Mouse (Mus musculus) lung, embryonic 16.5 days (tissue): Measurements from ENCODE around the gene Mfap1a. TPM values are rescaled to one million over a fixed set of nuclear protein-coding genes. Genes with fewer than 3 reads are reported as not detected.
"Not testable (repeated sequence)": the region's sequence is repeated elsewhere in the genome, so short reads cannot be mapped to it uniquely, and the experiment has no call there.

ENCODE experiments used
- ATAC-seq: fragments of 200-750 bp; cut with Nextera tagmentation; 2 replicates; pipeline ENCODE4 v1.8.0; 2017; ENCODE audit warnings: low read depth, mild to moderate bottlenecking, moderate library complexity
- H3K27ac ChIP-seq: fragments of 300-500 bp; sonication (generic); 2 replicates; pipeline ENCODE4 v1.5.1; 2014; ENCODE audit warnings: mild to moderate bottlenecking, control low read depth, low read length
- H3K27me3 ChIP-seq: fragments of 300-500 bp; sonication (generic); 2 replicates; pipeline ENCODE4 v1.6.1; 2014; ENCODE audit warnings: low read depth, low read length, mixed read lengths; ENCODE audit not compliant: control insufficient read depth, insufficient read depth
- H3K36me3 ChIP-seq: fragments of 300-500 bp; sonication (generic); 2 replicates; pipeline ENCODE4 v1.6.1; 2014; ENCODE audit warnings: low read length; ENCODE audit not compliant: control insufficient read depth, insufficient read depth
- H3K4me1 ChIP-seq: fragments of 300-500 bp; sonication (generic); replicated peaks from 2 replicates; pipeline ENCODE4 v1.6.1; 2014; ENCODE audit warnings: low read length, mixed read lengths; ENCODE audit not compliant: control insufficient read depth, insufficient read depth
- H3K4me2 ChIP-seq: fragments of 300-500 bp; sonication (generic); 2 replicates; pipeline ENCODE4 v1.6.1; 2014; ENCODE audit warnings: low read depth, low read length, control low read depth
- H3K4me3 ChIP-seq: fragments of 300-500 bp; sonication (generic); 2 replicates; pipeline ENCODE4 v1.5.1; 2014; ENCODE audit warnings: mild to moderate bottlenecking, low read length, control low read depth
- H3K9ac ChIP-seq: fragments of 300-500 bp; sonication (generic); 2 replicates; pipeline ENCODE4 v1.6.1; 2014; ENCODE audit warnings: low read length, control low read depth
- H3K9me3 ChIP-seq: fragments of 300-500 bp; sonication (generic); 2 replicates; pipeline ENCODE4 v1.6.1; 2016; ENCODE audit warnings: low read length; ENCODE audit not compliant: control insufficient read depth
- WGBS: fragments of 180-500 bp; shearing (Covaris S2); extraction: QIAGEN DNeasy Blood & Tissue Kit; methylation state at CpG from one replicate; pipeline ENCODE4 v1.1.7; 2014; 5-methylcytosine and 5-hydroxymethylcytosine counted together
- polyA plus RNA-seq: library from polyadenylated mRNA; unstranded; fragments of >200 nt; fragmentation: Nextera tagmentation; extraction: Ambion mirVana; gene quantifications from 2 replicates; pipeline ENCODE4 v1.2.1, GENCODE M21; 2015

Mfap1a gene
- polyA plus RNA-seq, 1 experiment from 2014 or later, result 29.4 TPM

DNA sequence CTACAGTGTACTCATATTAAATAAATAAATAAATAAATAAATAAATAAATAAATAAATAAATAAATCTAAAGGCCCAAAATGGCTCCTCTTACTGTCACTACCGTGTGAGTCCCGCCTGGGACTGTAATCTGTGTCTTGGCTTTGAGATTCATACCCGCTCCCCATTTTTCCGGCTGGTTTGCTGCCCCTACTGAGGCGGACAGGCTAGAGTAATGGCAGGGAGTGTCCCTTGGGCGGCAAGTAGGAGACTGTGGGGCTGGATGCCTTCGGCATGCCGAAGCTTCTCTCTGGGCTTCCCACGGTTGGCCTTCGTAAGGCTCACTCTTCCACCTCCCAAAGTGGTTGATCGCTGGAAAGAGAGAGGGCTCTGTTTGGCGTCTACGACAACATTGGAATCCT is 25.5 kb downstream of the Mfap1a start:
- H3K36me3 ChIP-seq, H3K27me3 ChIP-seq, H3K27ac ChIP-seq, H3K4me3 ChIP-seq, H3K9ac ChIP-seq, ATAC-seq, H3K4me1 ChIP-seq, H3K9me3 ChIP-seq, H3K4me2 ChIP-seq: not testable (repeated sequence)
- 80% methylated on average over 13 of the region's 13 CpGs for WGBS

DNA sequence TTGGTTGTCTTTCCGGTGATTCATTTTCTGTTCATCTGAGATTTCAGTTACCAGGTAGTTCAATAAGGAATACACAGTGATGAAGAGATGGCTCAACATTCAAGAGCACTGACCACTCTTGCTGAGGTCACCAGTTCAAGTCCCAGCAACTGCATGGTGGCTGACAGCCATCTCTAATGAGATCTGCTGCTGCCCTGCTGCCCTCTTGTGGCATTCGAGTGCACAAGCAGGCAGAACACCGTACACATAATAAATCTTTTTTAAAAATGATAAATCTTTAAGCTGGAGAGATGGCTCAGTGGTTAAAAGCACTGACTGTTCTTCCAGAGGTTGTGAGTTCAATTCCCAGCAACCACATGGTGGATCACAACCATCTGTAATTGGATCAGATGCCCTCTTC is 26.0 kb downstream of the Mfap1a start:
- Histone ChIP-seq H3K4me1 (no peaks in the 10 kb centered on the region), H3K9ac (no peak overlapping the region), H3K36me3 (no peaks in the 10 kb centered on the region), H3K4me3 (no peak overlapping the region), H3K4me2 (no peak overlapping the region), H3K27ac (no peak overlapping the region), H3K27me3 (no peaks in the 10 kb centered on the region), H3K9me3 (no peaks in the 10 kb centered on the region)
- 53% methylated on average over 3 of the region's 3 CpGs for WGBS
- no peak for ATAC-seq

DNA sequence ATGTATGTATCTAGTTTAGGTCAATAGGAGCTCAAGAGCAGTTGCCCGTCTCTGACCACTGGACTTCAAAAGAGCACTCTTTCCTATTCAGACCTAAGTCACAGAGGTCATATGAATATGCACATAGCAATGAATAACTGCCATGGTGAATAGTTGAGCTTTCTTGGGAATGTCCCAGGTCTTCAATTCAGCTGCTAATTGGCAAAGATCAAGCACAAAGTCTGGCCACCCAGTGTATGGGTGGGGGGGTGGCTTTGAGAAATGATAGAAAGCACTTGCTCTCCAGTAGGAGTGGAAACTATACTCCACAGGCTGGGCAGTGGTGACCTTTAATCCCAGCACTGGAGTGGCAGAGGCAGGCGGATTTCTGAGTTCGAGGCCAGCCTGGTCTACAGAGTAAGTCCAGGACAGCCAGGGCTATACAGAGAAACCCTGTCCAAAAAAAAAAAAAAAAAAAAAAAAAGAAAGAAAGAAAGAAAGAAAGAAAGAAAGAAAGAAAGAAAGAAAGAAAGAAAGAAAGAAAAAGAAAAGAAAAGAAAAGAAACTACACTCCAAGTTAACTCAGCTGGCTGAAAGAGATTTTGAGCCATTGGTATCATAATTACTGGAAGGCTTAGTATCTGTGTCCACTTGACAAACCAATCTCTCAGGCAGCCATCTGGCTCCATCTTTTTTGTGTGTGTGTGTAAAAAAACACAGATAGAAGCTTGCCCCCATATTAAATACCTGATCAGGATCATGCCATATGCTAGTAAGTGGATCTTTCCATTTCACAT is 28.8 kb downstream of the Mfap1a start:
- Histone ChIP-seq H3K27ac (no peak overlapping the region), H3K27me3 (no peaks in the 10 kb centered on the region), H3K4me1 (no peaks in the 10 kb centered on the region), H3K4me2 (no peak overlapping the region), H3K9ac (no peak overlapping the region), H3K4me3 (no peak overlapping the region), H3K9me3 (no peaks in the 10 kb centered on the region), H3K36me3 (no peaks in the 10 kb centered on the region)
- no peak for ATAC-seq
- WGBS, result 85% methylated on average over 3 of the region's 3 CpGs

DNA sequence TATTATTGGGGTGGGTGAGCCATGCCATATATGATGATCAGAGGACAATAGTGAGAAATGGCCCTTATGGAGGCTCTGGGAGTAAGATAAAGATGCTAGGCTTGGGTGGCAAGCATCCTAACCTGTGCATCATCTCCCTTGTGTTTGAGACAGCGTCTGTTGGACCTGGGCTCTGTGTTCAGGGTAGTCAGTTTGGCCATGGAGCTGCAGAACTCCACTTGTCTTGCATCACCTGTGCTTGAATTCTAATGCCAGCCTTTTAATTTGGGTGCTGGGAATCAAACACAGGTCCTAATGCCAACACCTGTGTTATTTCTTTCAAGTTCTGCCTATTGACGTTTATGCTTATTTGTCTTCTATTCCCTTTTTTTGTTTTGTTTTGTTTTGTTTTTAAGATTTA is 31.2 kb downstream of the Mfap1a start:
- 95% methylated on average over 2 of the region's 2 CpGs for WGBS
- H3K4me3 ChIP-seq, H3K9me3 ChIP-seq, H3K27me3 ChIP-seq, H3K9ac ChIP-seq, H3K36me3 ChIP-seq, H3K4me2 ChIP-seq, H3K27ac ChIP-seq, H3K4me1 ChIP-seq, ATAC-seq: not testable (repeated sequence)

DNA sequence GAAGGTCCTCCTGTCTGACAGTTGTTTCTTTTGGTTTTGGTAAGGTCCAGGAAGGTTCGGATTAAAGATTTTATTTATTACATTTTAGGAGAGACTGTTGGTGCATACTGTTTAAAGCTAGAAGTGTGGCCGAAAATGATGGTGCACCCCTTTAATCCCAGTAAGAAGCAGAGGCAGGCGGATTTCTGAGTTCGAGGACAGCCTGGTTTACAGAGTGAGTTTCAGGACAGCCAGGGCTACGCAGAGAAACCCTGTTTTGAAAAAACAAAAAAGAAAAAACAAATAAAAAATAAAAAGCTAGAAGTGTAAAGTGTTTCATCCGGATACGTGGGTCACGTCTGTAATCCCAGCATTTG is 32.3 kb downstream of the Mfap1a start:
- Histone ChIP-seq H3K9me3 (no peaks in the 10 kb centered on the region), H3K27me3 (no peaks in the 10 kb centered on the region), H3K4me3 (peak overlapping the region; percentile 69), H3K4me1 (no peaks in the 10 kb centered on the region), H3K9ac (peak overlapping the region; percentile 76), H3K4me2 (peak overlapping the region; percentile 70), H3K36me3 (no peaks in the 10 kb centered on the region), H3K27ac (peak overlapping the region; percentile 61)
- no peak; the same call in 1 of the 2 replicates for ATAC-seq
- 28% methylated on average over 8 of the region's 8 CpGs for WGBS

DNA sequence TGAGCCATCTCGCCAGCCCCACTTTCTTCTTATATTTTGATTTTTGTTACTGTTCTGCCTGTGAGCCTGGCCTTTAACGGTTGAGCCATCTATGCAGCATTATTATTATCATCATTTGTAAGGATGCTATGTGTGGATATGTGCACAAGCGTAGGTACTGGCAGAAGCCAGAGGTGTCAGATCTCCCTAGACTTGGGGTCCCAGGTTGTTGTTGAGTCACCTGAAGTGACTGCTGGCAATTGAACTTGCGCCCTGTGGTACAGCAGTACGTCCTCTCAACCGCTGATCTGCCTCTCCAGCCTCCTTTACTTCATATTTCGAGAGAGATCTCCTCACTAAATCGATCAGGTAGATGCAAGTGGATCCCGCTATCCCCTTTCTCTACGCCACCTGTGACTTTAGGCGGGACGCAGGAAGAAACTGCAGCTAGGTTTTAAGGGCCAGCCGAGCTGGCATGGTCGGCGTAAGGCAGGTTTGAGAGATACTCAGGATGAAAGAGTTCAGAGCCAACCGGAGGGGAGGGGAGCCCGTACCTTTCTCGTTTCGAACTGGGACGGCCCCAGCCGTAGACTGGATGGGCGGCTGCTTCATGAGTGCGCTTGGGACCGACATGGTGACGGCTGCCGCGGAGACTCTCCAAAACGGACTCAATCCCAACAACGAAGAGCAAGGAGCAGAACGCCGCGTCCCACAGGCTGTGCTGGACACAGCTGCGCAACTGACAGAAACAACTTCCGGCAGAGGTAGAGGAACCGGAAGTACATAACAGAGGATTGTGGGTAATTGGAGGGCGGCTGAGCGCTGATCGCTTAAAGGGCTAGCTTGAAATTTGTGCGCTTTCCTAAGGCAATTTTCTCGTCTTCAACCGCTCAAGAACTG is 32.9 kb downstream of the Mfap1a start, which contains the start of gene Mfap1b:
TSS of gene Mfap1b (minus strand) at position 767 of the 879 bp plus-strand sequence.
- H3K4me3 ChIP-seq, result peak within 1 kb of the TSS; percentile 69
- not testable (repeated sequence) for H3K9me3 ChIP-seq, H3K4me1 ChIP-seq, H3K36me3 ChIP-seq, H3K27me3 ChIP-seq
- peak within 1 kb of the TSS; percentile 61 for H3K27ac ChIP-seq
- H3K4me2 ChIP-seq, result peak within 1 kb of the TSS; percentile 70
- peak; percentile 97 for ATAC-seq
- peak within 1 kb of the TSS; percentile 76 for H3K9ac ChIP-seq
- 4% methylated on average over 38 of the region's 41 CpGs for WGBS

DNA sequence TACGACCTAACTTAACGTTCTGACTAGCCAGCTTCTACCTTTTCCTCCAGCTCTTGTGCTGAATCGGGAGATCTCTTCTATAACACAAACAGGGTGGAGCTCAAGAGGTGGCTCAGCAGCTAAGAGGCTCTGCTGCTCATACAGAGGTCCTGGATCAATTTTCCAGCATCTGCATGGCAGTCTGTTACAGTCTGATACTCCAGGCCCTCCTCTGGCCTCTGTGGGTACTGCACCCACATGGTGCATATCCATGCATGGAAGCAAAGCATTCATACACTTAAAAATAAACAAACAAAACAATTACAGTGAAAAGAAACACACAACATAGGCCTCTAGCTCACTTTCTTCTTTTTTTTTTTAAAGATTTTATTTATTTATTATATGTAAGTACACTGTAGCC is 33.7 kb downstream of the Mfap1a start:
- H3K36me3 ChIP-seq, H3K27ac ChIP-seq, H3K27me3 ChIP-seq, H3K9me3 ChIP-seq, H3K4me1 ChIP-seq, H3K4me3 ChIP-seq, ATAC-seq, H3K9ac ChIP-seq: not testable (repeated sequence)
- peak overlapping the region; percentile 70; the same call in 1 of the 2 replicates for H3K4me2 ChIP-seq
- 89% methylated on average over 3 of the region's 3 CpGs for WGBS

DNA sequence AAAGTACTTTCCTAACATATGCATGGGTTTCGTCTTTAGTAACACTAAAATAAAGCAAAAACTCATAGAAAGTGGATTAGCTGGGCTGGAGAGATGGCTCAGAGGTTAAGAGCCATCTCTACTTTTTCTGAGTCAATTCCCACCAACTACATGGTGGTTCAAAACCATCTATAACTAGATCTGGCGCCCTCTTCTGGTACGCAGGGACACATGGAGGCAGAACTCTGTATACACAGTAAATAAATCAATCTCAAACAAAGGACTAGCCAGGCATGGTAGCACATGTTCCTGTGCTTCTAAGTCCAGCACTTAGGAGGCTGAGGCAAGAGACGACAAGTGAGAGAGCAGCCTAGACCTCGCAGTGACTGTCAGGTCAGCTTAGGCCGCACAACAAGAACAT is 37.5 kb downstream of the Mfap1a start:
- H3K36me3 ChIP-seq, ATAC-seq, H3K4me2 ChIP-seq, H3K27ac ChIP-seq, H3K9me3 ChIP-seq, H3K27me3 ChIP-seq, H3K9ac ChIP-seq, H3K4me3 ChIP-seq, H3K4me1 ChIP-seq: not testable (repeated sequence)
- 60% methylated on average over 1 of the region's 6 CpGs for WGBS

DNA sequence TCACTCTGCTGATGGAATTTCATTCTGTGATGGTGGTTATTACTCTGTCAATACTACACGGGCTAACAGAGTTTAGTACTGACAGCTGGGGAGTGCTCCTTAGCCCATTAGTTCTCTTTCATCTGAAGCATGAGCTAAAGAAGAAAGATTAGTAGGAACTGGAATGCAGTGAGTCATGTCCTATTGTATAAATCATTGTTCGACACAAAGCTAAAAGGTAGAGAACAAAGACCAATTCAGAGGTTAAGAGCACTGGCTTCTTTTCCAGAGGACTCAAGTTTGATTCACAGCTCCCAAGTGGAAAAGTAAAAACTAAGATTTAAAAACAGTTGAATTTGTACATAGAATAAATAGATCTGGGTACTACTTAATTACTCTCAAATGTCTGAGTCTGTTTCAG is 46.4 kb downstream of the Mfap1a start:
- no peak for ATAC-seq
- Histone ChIP-seq H3K27me3 (no peaks in the 10 kb centered on the region), H3K27ac (no peak overlapping the region), H3K4me2 (no peak overlapping the region), H3K36me3 (peaks cover 6% of the 10 kb centered on the region), H3K9me3 (no peaks in the 10 kb centered on the region), H3K4me3 (no peak overlapping the region), H3K9ac (no peak overlapping the region), H3K4me1 (peaks cover 10% of the 10 kb centered on the region)
- WGBS, result 45% methylated on average over 2 of the region's 2 CpGs
